Mouse (Mus musculus) urinary bladder, postnatal 25 days (tissue): ENCODE data around the gene Tsen34.

Experiments used
- DNase-seq: peaks from one replicate; pipeline ENCODE4 v3.0.0; 2022; ENCODE audit warnings: low spot score

The Tsen34 gene

DNA sequence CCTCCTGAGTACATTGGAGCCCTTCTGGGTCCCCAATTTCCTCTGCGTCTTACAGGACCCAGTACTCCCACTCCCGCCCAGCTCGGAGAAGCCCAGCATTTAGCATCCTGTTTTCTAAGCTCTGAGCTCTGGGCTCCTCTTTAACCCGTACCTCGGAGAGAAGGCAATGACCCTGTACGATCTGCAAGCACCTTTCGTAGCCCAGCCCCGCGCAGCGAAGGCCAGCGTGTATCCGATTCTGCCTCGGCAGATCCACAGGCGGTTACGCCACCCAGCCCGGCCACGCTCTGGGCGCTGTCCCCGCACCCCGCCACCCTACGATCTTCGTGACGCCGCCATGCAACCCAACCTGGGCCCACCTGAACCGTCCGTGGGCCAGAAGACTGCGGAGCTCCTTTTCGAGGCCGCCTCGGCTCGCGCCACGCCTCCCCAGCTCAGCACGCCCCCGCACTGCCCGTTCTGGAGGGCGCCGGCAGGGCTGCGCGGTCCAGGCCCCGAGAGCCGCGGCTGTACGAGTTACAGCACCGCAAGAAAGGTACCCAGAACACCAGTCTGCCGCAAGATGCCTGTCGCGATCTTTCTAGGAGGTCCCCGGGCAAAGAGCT lies at the start of gene Tsen34:
Gene Tsen34, plus strand, starts transcription at position 482 of the 605 bp plus-strand sequence.
- no peak for DNase-seq

DNA sequence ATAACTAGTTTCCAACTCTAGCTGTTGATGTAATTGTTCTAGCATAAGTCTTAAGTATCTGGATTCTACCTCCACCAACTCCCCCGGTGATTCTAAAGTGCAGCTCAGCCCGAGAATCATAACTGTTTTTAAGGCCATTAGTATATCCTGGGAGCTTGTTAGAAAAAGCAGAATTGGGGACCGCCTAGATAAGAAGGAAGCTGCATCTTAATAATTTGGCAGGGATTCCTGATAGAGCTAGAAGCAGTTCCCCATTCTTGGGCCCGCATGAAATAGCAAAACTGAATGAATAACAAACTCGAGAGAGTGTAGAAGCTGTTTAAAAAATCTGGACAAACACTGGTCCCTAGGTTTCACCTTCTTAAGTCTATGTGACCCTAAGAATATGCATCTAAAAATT lies 49.3 kb upstream of the Tsen34 start:
- DNase-seq = no peak

DNA sequence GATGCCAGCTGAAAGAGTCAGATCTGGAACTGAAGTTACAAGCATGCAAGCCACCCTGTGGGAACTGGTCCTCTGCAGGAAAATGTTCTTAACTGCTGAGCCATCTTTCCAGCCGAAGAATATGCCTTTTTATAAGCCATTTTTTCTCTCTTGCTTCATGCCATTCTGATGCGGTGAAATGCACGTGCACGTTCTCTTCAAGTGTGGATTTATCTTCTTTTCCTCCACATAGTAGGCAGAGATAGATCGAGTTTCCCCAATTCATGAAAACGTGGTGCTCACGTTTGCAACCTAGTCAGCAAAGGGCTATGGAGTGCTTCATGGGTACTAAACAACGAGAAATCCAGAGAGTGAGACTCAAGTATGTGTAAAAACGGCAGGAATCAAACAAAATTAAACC lies 48.8 kb upstream of the Tsen34 start:
- DNase-seq = no peak

DNA sequence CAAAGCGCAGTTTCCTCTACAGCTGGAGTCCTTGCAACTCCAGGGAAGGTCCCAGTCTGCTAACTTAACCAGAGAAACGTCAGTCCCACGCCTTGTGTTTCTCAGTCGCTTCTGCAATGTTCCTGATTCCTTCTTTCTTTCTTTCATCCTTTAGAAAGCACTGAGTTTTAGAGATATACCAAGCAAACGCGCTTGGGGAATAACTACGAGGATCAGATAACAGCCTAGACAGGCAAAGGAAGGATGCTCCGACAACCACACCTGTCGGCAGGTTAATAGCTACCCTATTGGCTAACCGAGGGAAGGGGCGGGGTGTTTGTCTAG lies 48.4 kb upstream of the Tsen34 start:
- peak; percentile 85 for DNase-seq

DNA sequence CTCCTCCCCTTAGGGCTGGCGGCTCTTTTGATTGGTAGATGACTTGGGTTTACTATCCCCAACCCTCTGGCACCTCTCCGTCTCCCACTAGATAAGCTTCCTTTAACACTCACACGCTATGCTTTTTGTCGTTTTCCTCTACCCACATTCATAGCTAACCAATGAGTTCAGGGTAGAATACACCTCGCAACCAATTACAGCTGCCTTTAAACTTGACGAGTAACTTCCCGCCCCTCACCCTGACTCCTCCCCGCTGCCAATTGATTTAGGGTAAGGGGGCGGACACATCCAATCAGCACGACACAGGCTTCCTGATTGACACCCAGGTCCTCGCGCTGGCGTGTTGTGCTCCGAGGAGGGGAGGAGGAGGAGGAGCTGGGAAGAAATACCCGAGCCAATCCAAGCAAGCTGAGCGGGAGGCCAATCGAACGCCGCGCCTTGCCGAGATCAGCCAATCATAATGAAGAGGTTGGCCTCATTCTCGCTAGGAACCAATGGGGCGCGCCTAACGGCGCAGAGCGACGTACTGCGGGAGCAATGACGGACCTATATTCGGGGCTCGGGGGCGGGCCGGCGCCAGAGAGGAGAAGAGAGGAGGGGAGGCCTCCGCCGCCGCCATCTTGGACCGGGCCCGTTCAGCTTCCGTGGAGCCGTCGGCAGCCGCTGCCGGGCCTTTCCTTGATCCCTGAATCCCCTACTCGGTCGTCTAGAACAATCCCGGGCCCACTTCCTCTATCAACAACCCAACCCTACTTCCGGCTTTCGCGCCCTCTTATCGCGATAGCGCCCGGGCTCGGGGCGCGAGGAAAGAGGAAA lies 47.8 kb upstream of the Tsen34 start, which contains the start of gene Cnot3:
Gene Cnot3, plus strand, starts transcription at position 597 of the 816 bp plus-strand sequence.
- peak; percentile 88 for DNase-seq

DNA sequence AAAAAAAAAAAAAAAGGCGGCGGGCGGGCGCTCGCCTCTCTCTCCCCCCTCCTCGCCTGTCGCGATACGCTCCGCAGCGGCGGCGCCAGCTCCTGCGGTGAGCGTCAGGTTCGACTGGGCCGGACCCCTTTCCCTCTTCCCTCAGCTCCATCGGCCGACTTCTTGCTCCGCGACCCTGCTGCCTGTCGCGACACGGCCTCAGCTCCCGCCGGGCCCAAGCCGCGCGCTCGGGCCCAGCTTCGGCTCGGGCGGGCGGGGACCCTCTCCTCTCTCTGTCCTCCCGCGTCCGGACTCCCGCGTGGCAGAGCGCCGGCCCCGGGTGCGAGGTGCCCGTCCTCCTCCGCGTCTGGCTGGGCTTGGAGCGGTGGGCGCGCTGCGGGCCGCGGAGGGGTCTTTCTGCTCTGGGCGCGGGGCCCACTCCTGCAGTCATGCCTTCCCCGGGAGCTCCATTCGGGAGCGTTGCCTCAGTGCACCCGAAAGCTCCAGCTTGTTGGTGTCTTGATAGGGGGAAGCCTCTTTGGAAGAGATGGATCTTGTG lies 47.1 kb upstream of the Tsen34 start:
- no peak for DNase-seq

DNA sequence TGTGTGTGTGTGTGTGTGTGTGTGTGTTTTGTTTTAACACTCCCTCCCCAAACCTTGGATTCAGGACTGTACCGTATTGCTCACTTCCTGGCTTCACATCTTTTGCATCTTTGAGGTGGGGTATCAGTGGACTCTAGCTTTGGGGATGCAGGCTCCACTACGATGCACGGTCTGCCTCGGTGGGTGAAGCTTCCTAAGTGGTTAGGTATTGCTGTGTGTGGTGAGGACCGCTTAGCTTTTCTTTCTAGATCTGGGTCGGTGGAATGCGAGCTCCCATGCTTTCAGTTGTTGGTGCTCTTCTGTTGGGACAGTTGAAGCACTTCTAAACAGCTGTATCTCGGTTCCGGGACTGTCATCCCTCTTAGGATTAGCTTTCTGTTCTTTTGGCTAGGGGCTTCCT lies 46.5 kb upstream of the Tsen34 start:
- DNase-seq = no peak

DNA sequence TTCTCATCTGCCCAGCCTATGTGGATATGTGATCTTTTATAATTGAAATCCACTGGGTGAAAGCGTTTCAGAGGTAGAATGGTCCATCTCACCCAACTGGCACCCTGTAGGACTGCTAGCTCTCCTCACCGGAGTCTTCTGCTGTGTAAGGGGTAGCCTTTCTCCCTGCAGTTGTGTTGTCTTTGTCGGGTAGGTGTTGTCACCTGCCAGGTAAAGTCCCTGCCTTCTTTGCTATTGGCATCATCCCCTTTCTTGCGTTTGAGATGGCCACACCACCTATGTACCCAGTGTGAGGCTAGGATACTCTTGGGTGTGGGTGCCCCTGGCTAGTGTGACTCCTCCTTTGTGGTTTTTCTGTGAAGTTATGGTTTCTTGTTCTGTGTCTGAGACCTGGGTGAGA lies 46.0 kb upstream of the Tsen34 start:
- no peak for DNase-seq

DNA sequence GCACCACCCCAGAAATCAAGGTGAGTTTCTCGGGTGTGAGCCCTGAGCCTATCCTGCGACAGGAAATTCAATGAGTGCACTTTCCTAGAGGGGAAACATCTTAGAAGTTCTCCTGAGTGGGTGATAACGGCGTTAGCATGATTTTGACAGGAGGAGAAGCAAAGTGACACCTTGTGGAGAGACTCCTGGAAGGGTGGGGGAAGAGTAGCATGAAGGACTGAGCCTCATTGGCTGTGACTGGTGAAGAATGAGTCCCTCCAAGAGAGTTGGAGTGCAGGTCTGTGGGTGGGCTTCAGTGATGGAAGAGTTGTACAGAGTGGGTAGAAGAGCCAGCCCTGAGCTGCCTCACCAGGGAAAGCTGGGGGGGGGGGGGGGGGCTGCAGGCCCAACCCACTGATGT lies 35.7 kb upstream of the Tsen34 start:
- DNase-seq = no peak

DNA sequence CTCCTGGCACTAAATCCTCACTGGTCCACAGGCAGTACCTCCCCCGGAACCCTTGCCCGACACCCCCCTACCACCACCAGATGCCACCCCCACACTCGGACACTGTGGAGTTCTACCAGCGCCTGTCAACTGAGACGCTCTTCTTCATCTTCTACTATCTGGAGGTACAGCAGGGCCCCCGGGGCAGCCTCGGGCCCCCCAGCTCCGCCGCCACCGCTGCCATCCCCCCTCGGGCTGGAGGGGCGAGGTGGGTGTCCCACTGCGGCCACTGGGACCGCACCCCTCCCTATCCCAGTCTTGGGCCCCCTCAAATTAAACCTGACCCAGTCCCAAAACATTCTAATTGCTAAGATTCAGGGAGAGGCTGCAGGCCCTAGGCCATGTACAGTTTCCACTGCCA lies 34.1 kb upstream of the Tsen34 start:
- no peak for DNase-seq

DNA sequence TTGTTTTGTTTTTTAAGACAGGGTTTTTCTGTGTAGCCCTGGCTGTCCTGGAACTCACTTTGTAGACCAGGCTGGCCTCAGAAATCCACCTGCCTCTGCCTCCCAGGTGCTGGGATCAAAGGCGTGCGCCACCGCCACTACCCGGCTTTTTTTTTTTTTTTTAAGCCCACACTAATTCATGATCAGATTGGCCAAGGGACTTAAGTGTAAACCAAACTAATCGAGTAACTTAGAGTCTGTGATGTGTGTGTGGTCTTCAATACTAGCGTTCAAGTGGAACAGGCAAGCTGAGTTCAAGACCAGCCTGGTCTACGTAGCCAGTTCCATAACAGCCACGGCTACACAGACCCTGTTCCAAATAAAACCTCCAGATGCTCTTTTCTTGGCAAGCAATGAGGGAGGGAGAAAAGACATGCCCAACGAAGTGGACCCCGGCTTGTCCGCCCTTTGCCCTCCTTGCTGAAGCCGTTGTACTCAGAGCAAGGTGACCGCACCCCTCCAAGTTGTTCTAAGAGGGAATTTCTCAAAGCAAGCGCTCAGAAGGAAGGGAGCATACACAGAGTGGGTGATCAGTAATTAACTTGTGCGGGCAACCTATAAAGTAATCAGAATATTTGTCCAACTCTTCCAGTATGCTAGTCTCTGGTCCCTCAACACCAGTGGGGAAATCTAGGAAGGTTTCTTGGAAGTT lies 28.0 kb upstream of the Tsen34 start:
- DNase-seq = no peak

DNA sequence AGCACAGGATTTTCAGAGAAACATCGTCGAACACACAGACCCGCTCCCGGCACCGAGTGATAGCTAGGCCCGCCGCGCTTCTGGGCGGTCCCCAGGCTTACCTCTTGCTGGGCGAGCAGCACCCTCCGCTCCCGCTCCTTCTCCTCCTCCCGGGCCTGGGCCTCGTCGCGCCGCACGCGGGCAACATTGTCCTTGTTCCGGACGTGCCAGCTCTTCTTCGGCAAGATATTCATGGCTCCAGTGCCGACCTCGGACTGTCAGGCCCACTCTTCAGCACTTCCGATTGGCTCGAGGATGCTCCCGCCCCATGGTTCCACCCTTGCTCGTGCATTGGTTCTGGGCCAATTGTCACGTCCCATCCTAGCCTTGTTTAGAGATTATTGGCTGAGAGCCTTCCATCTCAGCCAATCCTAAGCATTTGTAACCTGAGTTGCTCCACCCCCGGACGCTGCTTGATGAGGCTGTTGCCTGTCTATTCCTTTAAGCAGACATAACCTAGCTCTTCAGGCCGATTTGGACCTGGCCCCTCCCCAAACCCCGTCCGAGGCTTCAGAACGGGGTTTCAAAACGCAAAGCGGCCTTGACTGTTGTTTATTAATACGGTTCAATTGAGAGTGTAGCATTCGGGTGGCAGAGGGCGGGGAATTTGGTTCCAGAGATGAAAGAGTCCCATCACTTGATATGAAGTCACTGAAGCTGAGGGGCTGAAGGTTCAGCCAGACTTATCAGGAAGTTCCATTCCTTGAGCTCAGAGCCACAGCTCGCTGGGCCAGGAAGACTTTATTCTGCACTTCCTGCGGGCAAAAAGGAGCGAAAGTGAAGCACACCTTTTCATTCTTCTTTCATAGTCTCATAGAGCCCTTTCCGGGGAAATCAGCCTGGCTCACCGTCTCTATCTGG lies 27.2 kb upstream of the Tsen34 start, which contains the start of gene Leng1:
Gene Leng1, minus strand, starts transcription at position 626 of the 900 bp plus-strand sequence.
- peak; percentile 90 for DNase-seq

DNA sequence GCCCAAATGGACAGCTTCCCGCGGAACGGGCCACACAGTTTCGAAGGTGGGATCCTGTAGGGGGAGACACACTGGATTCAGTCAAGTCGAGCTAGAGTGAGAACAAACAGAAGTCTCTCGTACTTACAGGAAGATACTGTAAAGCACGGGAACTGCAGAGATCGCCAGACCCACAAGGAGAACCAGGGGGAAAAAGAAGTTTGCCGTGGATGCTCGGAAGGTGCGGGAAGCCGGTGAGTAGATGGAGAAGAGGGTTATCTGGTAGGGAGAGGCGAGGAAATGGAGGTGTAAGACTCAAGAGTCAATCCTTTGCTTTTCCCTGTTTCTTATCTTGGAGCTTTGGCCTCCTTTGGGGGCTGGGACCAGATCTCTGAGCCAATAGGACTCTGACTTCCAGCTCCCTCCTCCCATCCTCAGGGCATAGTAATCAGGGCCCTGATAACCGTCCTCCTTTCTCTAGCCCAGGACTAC lies 25.7 kb upstream of the Tsen34 start:
- no peak for DNase-seq

DNA sequence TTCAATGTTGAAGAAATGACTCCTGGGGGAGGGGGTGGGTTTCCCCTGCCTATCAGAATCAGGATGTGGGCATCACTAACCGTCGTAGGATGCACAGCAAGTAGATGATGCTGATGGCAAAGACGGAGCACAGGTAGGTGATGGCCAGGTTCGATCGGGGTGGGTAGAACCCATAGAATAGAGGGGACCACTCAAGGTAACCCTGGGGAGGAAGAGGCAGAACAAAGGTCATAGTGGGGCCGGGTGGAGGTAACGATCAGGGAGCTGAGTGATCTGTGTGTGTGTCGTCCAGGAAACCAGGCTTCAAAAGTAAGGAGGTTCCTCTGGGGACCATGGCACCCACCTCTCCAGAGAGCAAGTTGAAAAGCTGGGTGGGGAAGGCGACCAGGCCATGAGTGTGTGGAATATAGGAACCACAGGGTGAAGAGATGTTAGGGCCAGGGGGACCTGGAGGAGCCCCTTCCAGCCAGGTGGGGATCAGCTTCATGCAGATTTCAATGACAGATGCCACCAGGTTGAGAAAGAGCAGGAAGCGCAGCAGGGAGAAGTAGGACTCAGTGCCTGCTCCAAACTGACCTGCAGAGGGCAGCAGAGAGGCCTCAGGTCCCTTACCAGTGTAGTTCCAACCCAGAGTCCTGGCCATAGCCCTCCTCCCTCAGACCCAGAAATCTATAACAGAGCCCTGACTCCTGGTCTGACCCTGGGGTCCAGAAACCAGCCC lies 18.0 kb upstream of the Tsen34 start:
- peak; percentile 86 for DNase-seq

DNA sequence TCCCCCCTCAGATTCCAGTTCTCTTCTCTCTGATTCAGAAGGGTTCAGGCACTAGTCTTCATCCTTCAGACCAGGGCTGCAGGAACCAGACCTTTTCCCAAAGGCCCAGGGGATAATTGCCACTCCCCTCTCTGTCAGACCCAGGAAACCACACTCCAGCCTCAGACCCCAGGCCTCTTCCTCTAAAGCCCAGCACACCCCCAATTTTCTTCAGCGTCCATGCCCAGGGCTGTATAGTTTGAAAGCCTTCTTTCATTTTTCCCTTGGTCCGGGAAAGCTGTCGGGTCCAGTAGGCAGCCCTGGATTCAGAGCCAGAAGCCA lies 17.5 kb upstream of the Tsen34 start:
- no peak for DNase-seq

DNA sequence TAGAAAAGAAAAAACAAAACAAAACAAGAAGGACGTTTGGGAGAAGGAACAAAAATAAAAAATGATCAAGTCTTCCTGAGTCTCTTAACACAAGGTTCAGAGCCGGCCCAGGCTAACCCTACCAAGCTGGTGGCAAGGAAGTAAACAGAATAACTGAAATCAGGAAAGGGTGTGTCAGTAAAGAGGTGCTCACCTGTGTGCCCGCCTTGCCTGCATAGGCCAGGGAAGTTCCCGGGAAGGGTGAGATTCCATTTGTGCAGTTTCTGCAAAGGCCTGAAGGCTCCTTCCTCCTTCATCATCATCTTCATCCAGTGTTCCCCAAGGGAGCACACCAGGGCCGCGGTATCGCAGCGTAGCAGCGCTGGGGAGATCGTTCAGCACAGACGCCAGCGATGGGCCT lies 16.3 kb upstream of the Tsen34 start:
- no peak for DNase-seq

DNA sequence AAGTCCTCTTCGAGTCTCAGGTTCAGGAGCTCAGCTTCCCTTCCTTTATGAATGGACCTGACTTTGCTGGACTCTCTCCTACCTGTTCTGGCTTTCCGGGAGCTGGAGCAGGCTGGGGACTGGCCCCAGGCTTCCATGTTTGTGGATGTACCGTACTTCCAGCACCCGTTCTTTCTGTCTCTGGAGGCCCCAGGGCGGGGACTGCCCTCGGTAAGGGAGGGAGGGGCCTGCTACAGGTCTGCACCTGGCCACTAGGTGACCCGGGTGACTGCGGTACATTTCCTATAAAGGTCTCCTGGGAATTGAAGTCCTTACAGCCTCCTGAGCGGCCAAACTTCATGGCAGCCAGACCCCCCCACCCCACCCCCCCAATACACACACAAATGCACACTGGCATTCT lies 15.3 kb upstream of the Tsen34 start, which contains the start of gene Tmc4:
Gene Tmc4, minus strand, starts transcription at position 212 of the 400 bp plus-strand sequence.
- peak; percentile 51 for DNase-seq

DNA sequence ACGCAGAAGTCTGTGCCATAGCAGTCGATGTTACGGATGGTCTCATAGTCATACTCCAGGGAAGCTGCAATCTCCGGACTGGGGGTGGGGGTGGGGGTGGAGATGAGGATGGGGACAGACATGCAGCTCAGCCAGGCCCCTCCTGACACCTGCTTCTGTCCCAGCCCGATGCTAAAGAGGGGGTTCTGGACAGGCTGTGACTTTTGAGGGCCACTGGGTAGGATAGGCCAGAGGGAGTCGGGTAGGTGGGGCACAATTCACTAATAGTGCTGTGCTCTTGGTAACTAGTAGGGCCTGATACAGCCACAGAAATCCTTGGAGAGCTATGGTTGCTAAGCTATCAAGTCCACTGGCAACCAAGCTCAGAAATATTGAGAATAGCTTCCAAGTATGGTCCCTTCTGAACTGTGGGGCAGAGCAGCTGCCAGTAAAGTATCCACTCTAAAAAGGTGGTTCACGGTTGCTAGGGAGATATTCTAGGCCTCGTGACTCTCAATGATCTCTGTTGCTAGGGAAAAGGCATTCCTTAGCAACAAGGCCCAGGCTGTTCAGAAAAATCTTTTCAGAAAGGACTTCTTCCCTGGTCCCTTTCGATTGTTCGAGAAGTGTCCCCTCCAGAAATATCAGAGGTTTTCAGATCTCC lies 8.6 kb upstream of the Tsen34 start:
- no peak for DNase-seq

DNA sequence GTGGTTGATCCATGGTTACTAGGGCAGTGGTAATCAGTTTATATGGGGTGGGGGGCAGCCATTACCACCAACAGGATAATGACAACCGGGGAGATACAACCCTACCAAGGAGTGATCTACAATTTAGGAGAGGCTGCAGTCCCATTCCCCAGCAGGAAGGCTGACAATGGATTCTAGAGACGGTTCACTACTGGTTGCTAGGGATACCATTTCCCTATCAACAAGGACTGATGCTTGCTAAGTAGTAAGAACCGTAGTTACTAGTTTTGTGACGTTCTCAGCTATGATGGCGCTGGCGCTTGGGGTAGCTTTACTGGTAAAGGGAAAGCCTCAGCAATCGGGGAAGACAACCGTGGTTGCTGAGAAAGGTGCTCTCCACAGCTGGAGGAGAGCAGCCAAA lies 8.0 kb upstream of the Tsen34 start:
- no peak for DNase-seq

DNA sequence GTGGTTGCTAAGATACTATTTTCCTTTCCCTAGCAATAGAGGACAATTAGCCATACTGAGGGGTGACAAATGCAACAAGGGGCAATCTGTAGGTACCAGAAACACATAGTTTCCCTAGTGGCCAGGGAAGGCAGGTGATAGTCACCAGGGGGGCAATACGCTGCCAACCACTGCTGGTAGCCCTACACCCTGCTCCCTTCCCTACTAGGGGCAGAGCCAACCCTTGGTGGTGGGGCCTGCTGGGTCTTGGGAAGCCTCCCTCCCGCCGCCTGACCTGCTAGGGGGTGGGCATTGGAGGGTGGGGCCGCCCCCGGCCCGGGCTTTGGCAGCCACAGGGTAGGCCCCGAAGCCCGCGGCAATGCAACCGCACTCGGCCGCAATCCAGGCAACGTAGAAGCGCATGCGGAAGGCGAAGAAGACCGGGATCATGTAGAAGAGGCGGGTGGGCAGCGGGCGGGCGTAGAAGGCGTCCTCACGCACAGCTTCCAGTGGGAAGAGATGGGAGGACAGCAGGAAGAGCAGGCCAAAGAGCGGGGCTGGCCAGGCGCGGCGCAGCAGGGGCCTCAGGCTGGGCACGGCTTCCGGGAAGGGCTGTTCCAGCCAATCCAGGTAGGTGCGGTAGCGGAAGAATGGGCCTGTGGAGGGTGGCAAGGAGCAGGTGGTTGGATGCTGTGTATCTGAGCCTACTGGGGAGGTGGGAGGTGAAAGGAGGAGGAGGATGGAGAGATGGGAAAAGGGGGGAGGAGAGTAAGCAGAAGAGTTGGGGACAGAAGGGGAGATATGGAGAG lies 7.1 kb upstream of the Tsen34 start:
- DNase-seq = no peak
